Mouse (Mus musculus): ENCODE results near the gene Trak1. TPM values are rescaled to one million over a fixed set of nuclear protein-coding genes. Genes with fewer than 3 reads are reported as not detected.

Trak1 gene
- total and polyA plus RNA-seq, 2 experiments, result 50.3 to 61.2 TPM

- Histone ChIP-seq H3K27me3 (ENCODE audit: control insufficient read depth, insufficient read depth, low read length) (no peaks in the 10 kb centered on the region), H3K4me1 (ENCODE audit: control insufficient read depth, insufficient read depth, low read length) (peaks cover 24% of the 10 kb centered on the region), H3K9ac (ENCODE audit: low read depth, low read length) (peak overlapping the region; percentile 96), H3K79me2 (ENCODE audit: control insufficient read depth, insufficient read depth, low read length) (peaks cover 47% of the 10 kb centered on the region), H3K27ac (replicated peaks; ENCODE audit: insufficient read depth, low read depth, low read length) (peak overlapping the region; percentile 78), H3K4me3 (ENCODE audit: insufficient read depth, low read depth, low read length) (peak overlapping the region; percentile 89), H3K36me3 (ENCODE audit: control insufficient read depth, insufficient read depth, low read length) (no peaks in the 10 kb centered on the region)
- no peak for DNase-seq (ENCODE audit: extremely low read depth, low read depth, low spot score)
- 3% methylated on average over 7 of the region's 7 CpGs for WGBS
- TF ChIP-seq POLR2A (IDR thresholded peaks at IDR 0.05; ENCODE audit: extremely low read depth, insufficient read depth, low read length) (no peak), CTCF (IDR thresholded peaks at IDR 0.05; ENCODE audit: low read depth, low read length) (no peak)
Measured at GRCm38 (mm10) chr9:121298065-121298398, 730 bp downstream of the Trak1 start.

- no peak for DNase-seq (ENCODE audit: extremely low read depth, low read depth, low spot score)
- Histone ChIP-seq H3K27me3 (ENCODE audit: control insufficient read depth, insufficient read depth, low read length) (no peaks in the 10 kb centered on the region), H3K27ac (replicated peaks; ENCODE audit: insufficient read depth, low read depth, low read length) (peak overlapping the region; percentile 78), H3K4me1 (ENCODE audit: control insufficient read depth, insufficient read depth, low read length) (peaks cover 24% of the 10 kb centered on the region), H3K9ac (ENCODE audit: low read depth, low read length) (peak overlapping the region; percentile 96), H3K36me3 (ENCODE audit: control insufficient read depth, insufficient read depth, low read length) (no peaks in the 10 kb centered on the region), H3K79me2 (ENCODE audit: control insufficient read depth, insufficient read depth, low read length) (peaks cover 53% of the 10 kb centered on the region), H3K4me3 (ENCODE audit: insufficient read depth, low read depth, low read length) (peak overlapping the region; percentile 89)
- 27% methylated on average over 15 of the region's 15 CpGs for WGBS
- TF ChIP-seq CTCF (IDR thresholded peaks at IDR 0.05; ENCODE audit: low read depth, low read length), result no peak
Measured at GRCm38 (mm10) chr9:121298411-121299091, 1.2 kb downstream of the Trak1 start.

- no peak overlapping the region for H3K27ac ChIP-seq (replicated peaks; ENCODE audit: insufficient read depth, low read depth, low read length)
- H3K9ac ChIP-seq (ENCODE audit: low read depth, low read length), result no peak overlapping the region
- no peaks in the 10 kb centered on the region for H3K27me3 ChIP-seq (ENCODE audit: control insufficient read depth, insufficient read depth, low read length)
- no peak overlapping the region for H3K4me3 ChIP-seq (ENCODE audit: insufficient read depth, low read depth, low read length)
- H3K36me3 ChIP-seq (ENCODE audit: control insufficient read depth, insufficient read depth, low read length), result no peaks in the 10 kb centered on the region
- no peak for DNase-seq (ENCODE audit: extremely low read depth, low read depth, low spot score)
- TF ChIP-seq CTCF (IDR thresholded peaks at IDR 0.05; ENCODE audit: low read depth, low read length), result no peak
- 72% methylated on average over 9 of the region's 9 CpGs for WGBS
- H3K79me2 ChIP-seq (ENCODE audit: control insufficient read depth, insufficient read depth, low read length), result peaks cover 59% of the 10 kb centered on the region
- H3K4me1 ChIP-seq (ENCODE audit: control insufficient read depth, insufficient read depth, low read length), result peaks cover 24% of the 10 kb centered on the region
Measured at GRCm38 (mm10) chr9:121299223-121299755, 2.0 kb downstream of the Trak1 start.

- H3K27ac ChIP-seq (replicated peaks; ENCODE audit: insufficient read depth, low read depth, low read length), result no peak overlapping the region
- H3K9ac ChIP-seq (ENCODE audit: low read depth, low read length), result no peak overlapping the region
- H3K36me3 ChIP-seq (ENCODE audit: control insufficient read depth, insufficient read depth, low read length), result no peaks in the 10 kb centered on the region
- no peak overlapping the region for H3K4me3 ChIP-seq (ENCODE audit: insufficient read depth, low read depth, low read length)
- TF ChIP-seq POLR2A (IDR thresholded peaks at IDR 0.05; ENCODE audit: extremely low read depth, insufficient read depth, low read length), result no peak
- no peak for TF ChIP-seq CTCF (IDR thresholded peaks at IDR 0.05; ENCODE audit: low read depth, low read length)
- H3K4me1 ChIP-seq (ENCODE audit: control insufficient read depth, insufficient read depth, low read length), result peaks cover 24% of the 10 kb centered on the region
- no peak for DNase-seq (ENCODE audit: extremely low read depth, low read depth, low spot score)
- WGBS, result 84% methylated on average over 19 of the region's 19 CpGs
- no peaks in the 10 kb centered on the region for H3K27me3 ChIP-seq (ENCODE audit: control insufficient read depth, insufficient read depth, low read length)
- peaks cover 63% of the 10 kb centered on the region for H3K79me2 ChIP-seq (ENCODE audit: control insufficient read depth, insufficient read depth, low read length)
Measured at GRCm38 (mm10) chr9:121299976-121300570, 2.8 kb downstream of the Trak1 start.

GRCm38 (mm10) chr9:121301041-121301920, 4.0 kb downstream of the Trak1 start:
- 74% methylated on average over 22 of the region's 22 CpGs for WGBS
- Histone ChIP-seq H3K4me3 (ENCODE audit: insufficient read depth, low read depth, low read length) (no peak overlapping the region), H3K79me2 (ENCODE audit: control insufficient read depth, insufficient read depth, low read length) (peaks cover 71% of the 10 kb centered on the region), H3K27me3 (ENCODE audit: control insufficient read depth, insufficient read depth, low read length) (no peaks in the 10 kb centered on the region), H3K36me3 (ENCODE audit: control insufficient read depth, insufficient read depth, low read length) (no peaks in the 10 kb centered on the region), H3K9ac (ENCODE audit: low read depth, low read length) (peak overlapping the region; percentile 33; the same call in 1 of the 2 replicates), H3K27ac (replicated peaks; ENCODE audit: insufficient read depth, low read depth, low read length) (no peak overlapping the region), H3K4me1 (ENCODE audit: control insufficient read depth, insufficient read depth, low read length) (peaks cover 24% of the 10 kb centered on the region)
- TF ChIP-seq POLR2A (IDR thresholded peaks at IDR 0.05; ENCODE audit: extremely low read depth, insufficient read depth, low read length), result no peak
- TF ChIP-seq CTCF (IDR thresholded peaks at IDR 0.05; ENCODE audit: low read depth, low read length), result no peak
- DNase-seq (ENCODE audit: extremely low read depth, low read depth, low spot score), result no peak
